9 mouse cellular contexts compared by ENCODE assay signal in the genomic region with DNA sequence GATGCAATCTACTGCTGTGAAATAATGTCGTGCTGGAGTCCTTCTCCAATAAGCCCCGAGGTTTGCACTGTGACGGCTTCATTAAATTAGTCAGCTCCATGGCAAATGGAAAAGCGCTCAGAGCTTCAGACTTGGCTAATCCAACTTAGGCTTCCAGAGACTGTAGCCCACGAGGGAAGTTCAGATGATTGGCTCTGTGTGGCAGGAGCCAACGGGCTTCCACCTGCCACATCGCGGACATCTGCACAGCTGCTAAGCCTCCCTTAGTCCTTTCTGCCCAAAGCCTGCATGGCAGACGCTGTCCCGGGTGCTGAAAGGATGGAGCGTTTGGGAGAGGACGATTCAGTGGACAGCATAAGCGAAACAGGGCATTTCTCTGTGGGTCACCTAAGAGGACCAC.
DNase-seq lines count a peak whose midpoint lies in the region; ATAC-seq and TF ChIP-seq lines count a peak whose summit lies in the region.
"Had no signal": no experiment of that assay in that cellular context is flagged by ENCODE, and none has a peak within 500 bp of the region (broad histone marks: within the 10 kb centered on the region; RNA-seq: fewer than 3 reads in every experiment).

No protein-coding gene starts in this region.

- in situ Hi-C loops in ES-E14 (cut with MboI; ENCODE audit: low sequenced_read_pairs in 2 of 2, unreplicated experiment in 2 of 2): no loop called here

- H3K4me3 ChIP-seq in heart, postnatal 0 days (ENCODE audit: low read depth, low read length): no peak overlapping the region
- H3K4me3 ChIP-seq in heart, embryonic 11.5 days (ENCODE audit: low read depth, low read length): no peak overlapping the region
- H3K4me3 ChIP-seq in ES-E14 (ENCODE audit: insufficient read depth in 1 of 2, low read depth in 1 of 2, low read length in 2 of 2, poor library complexity in 1 of 2, severe bottlenecking in 1 of 2): no peak overlapping the region
- H3K4me3 ChIP-seq: heart, embryonic 13.5 days had no signal

- no peak overlapping the region for H3K27ac ChIP-seq in heart, postnatal 0 days (ENCODE audit: low read depth)
- H3K27ac ChIP-seq in heart, embryonic 11.5 days (ENCODE audit: low read depth, low read length): no peak overlapping the region
- H3K27ac ChIP-seq in ES-E14 (ENCODE audit: insufficient read depth, low read depth, low read length, poor library complexity, severe bottlenecking): no peak overlapping the region
- H3K27ac ChIP-seq: heart, embryonic 13.5 days had no signal

- no peaks in the 10 kb centered on the region for H3K9me3 ChIP-seq in heart, postnatal 0 days (replicated peaks; ENCODE audit: control insufficient read depth, low read length)
- no peaks in the 10 kb centered on the region for H3K9me3 ChIP-seq in heart, embryonic 11.5 days (replicated peaks; ENCODE audit: control insufficient read depth, low read length)
- no peaks in the 10 kb centered on the region for H3K9me3 ChIP-seq in ES-E14 (ENCODE audit: control insufficient read depth, insufficient read depth, low read depth, low read length)
- H3K9me3 ChIP-seq: heart, embryonic 13.5 days had no signal

- H3K9ac ChIP-seq in heart, postnatal 0 days (replicated peaks; ENCODE audit: low read depth, low read length): no peak overlapping the region
- H3K9ac ChIP-seq in heart, embryonic 11.5 days (ENCODE audit: low read depth, low read length): no peak overlapping the region
- no peak overlapping the region for H3K9ac ChIP-seq in ES-E14 (ENCODE audit: insufficient read depth, low read depth, low read length, poor library complexity, severe bottlenecking)
- H3K9ac ChIP-seq: heart, embryonic 13.5 days had no signal

- peak; percentile 43 for DNase-seq in heart, postnatal 0 days (ENCODE audit: low spot score)
- DNase-seq in ES-E14 (ENCODE audit: low read depth, low spot score): peak; percentile 36
- DNase-seq in embryo, embryonic 9.5 days (ENCODE audit: extremely low spot score): peak; percentile 68
- DNase-seq in kidney, postnatal 14 days: peak; percentile 34
- peak; percentile 33 for DNase-seq in ovary, postnatal 14 days (ENCODE audit: low spot score)
- DNase-seq in spleen, postnatal 36 days (ENCODE audit: low spot score in 2 of 2): no peak

- 24% methylated on average over 13 of the region's 13 CpGs for WGBS in heart, postnatal 0 days
- WGBS in heart, embryonic 11.5 days (ENCODE audit: insufficient replicate concordance): 27% methylated on average over 13 of the region's 13 CpGs

- TF ChIP-seq CTCF in heart, postnatal 0 days (IDR thresholded peaks at IDR 0.05; ENCODE audit: low read depth): no peak

- H3K27me3 ChIP-seq in heart, postnatal 0 days (ENCODE audit: control insufficient read depth, insufficient read depth, low read length): no peaks in the 10 kb centered on the region
- H3K27me3 ChIP-seq in heart, embryonic 11.5 days (ENCODE audit: control insufficient read depth, insufficient read depth, low read length): no peaks in the 10 kb centered on the region
- H3K27me3 ChIP-seq: heart, embryonic 13.5 days had no signal

- no peak overlapping the region for H3K4me2 ChIP-seq in heart, postnatal 0 days (ENCODE audit: low read depth, low read length)
- H3K4me2 ChIP-seq in heart, embryonic 11.5 days: no peak overlapping the region
- H3K4me2 ChIP-seq: heart, embryonic 13.5 days had no signal

- no peaks in the 10 kb centered on the region for H3K4me1 ChIP-seq in heart, postnatal 0 days (ENCODE audit: control insufficient read depth, insufficient read depth)
- no peaks in the 10 kb centered on the region for H3K4me1 ChIP-seq in heart, embryonic 11.5 days (ENCODE audit: control insufficient read depth, insufficient read depth, low read length)
- H3K4me1 ChIP-seq in ES-E14 (ENCODE audit: control insufficient read depth in 2 of 2, insufficient read depth in 2 of 2, low read length in 2 of 2, poor library complexity in 1 of 2): no peaks in the 10 kb centered on the region
- H3K4me1 ChIP-seq: heart, embryonic 13.5 days had no signal

- ATAC-seq in heart, postnatal 0 days (ENCODE audit: insufficient read depth, low read depth): no peak
- ATAC-seq in heart, embryonic 11.5 days (replicated peaks; ENCODE audit: insufficient number of reproducible peaks, low FRiP score, low TSS enrichment): no peak
- no peak for ATAC-seq in megakaryocyte-erythroid progenitor cell, adult 5-6 weeks (replicated peaks; ENCODE audit: low FRiP score, low TSS enrichment, poor library complexity, severe bottlenecking)

- no peak for TF ChIP-seq EP300 in heart, postnatal 0 days (IDR thresholded peaks at IDR 0.05; ENCODE audit: low read depth)

- no peaks in the 10 kb centered on the region for H3K36me3 ChIP-seq in heart, postnatal 0 days (replicated peaks; ENCODE audit: control insufficient read depth, insufficient read depth, low read length)
- no peaks in the 10 kb centered on the region for H3K36me3 ChIP-seq in heart, embryonic 11.5 days (ENCODE audit: control insufficient read depth, insufficient read depth, low read length)
- H3K36me3 ChIP-seq in ES-E14 (ENCODE audit: control insufficient read depth, insufficient read depth, low read length, poor library complexity, severe bottlenecking): no peaks in the 10 kb centered on the region
- H3K36me3 ChIP-seq: heart, embryonic 13.5 days had no signal

TF ChIP-seq in ES-E14, 5 proteins besides CTCF, POLR2A, EP300 and RAD21:
- TF ChIP-seq ZNF384 (IDR thresholded peaks at IDR 0.05; ENCODE audit: low read depth, low read length): no peak
- TF ChIP-seq ZC3H11A (IDR thresholded peaks at IDR 0.05; ENCODE audit: borderline replicate concordance, low read depth, low read length): no peak
- no peak for TF ChIP-seq HCFC1 (IDR thresholded peaks at IDR 0.05; ENCODE audit: borderline replicate concordance, insufficient read depth, low read length)
- TF ChIP-seq MAFK (IDR thresholded peaks at IDR 0.05; ENCODE audit: insufficient read depth, low read depth, low read length): no peak
- TF ChIP-seq CHD2 (IDR thresholded peaks at IDR 0.05; ENCODE audit: low read depth, low read length): no peak

Comparison
In these comparisons a context has a peak if more than half of its experiments do, and no peak if none do; other contexts are left out.
1. DNase-seq: peak in heart, postnatal 0 days (single experiment), ES-E14 (single experiment), embryo, embryonic 9.5 days (single experiment), kidney, postnatal 14 days (single experiment) and ovary, postnatal 14 days (single experiment); none in spleen, postnatal 36 days (0 of 2).